Mouse (Mus musculus) E14TG2a.4 (cell line): ENCODE results near the gene Ush1g.

Experiments
- H3K27me3 ChIP-seq: 2 replicates; pipeline ENCODE4 v1.6.1; 2014; ENCODE audit warnings: low read length, control low read depth; ENCODE audit not compliant: insufficient read depth
- H3K36me3 ChIP-seq: 2 replicates; pipeline ENCODE4 v1.6.1; 2014; ENCODE audit warnings: low read length, control low read depth; ENCODE audit not compliant: insufficient read depth
- H3K4me1 ChIP-seq: replicated peaks from 2 replicates; pipeline ENCODE4 v1.6.1; 2014; ENCODE audit warnings: low read depth, low read length, control low read depth
- H3K4me3 ChIP-seq: replicated peaks from 2 replicates; pipeline ENCODE4 v1.5.1; 2014; ENCODE audit warnings: mild to moderate bottlenecking, low read length
- H3K9me3 ChIP-seq: 2 replicates; pipeline ENCODE4 v1.6.1; 2014; ENCODE audit warnings: low read length, control low read depth
- CTCF ChIP-seq: conservative IDR thresholded peaks from 2 replicates; pipeline ENCODE4 v1.5.1; 2014; ENCODE audit warnings: low read length
- NANOG ChIP-seq: IDR thresholded peaks from 2 replicates; pipeline ENCODE4 v1.6.1; 2014; ENCODE audit warnings: borderline replicate concordance, low read length, mixed read lengths
- POU5F1 ChIP-seq: IDR thresholded peaks from 2 replicates; pipeline ENCODE4 v1.6.1; 2014; ENCODE audit warnings: low read length, borderline replicate concordance

Ush1g gene

GRCm38 (mm10) chr11:115341246-115341645, 19.4 kb upstream of the Ush1g start:
- no peaks in the 10 kb centered on the region for H3K9me3 ChIP-seq
- no peak for TF ChIP-seq NANOG
- TF ChIP-seq CTCF = no peak
- no peak for TF ChIP-seq POU5F1
- H3K36me3 ChIP-seq = no peaks in the 10 kb centered on the region
- no peak overlapping the region for H3K4me3 ChIP-seq
- peaks cover 19% of the 10 kb centered on the region for H3K4me1 ChIP-seq
- peaks cover 81% of the 10 kb centered on the region for H3K27me3 ChIP-seq

- TF ChIP-seq NANOG (no peak), CTCF (no peak), POU5F1 (no peak)
- Histone ChIP-seq H3K9me3 (no peaks in the 10 kb centered on the region), H3K36me3 (no peaks in the 10 kb centered on the region), H3K27me3 (peaks cover 84% of the 10 kb centered on the region), H3K4me3 (no peak overlapping the region), H3K4me1 (peaks cover 19% of the 10 kb centered on the region)
These were observed 16.0 kb upstream of the Ush1g start for GRCm38 (mm10) chr11:115337826-115338225.

- Histone ChIP-seq H3K36me3 (no peaks in the 10 kb centered on the region), H3K9me3 (no peaks in the 10 kb centered on the region), H3K27me3 (peaks cover 84% of the 10 kb centered on the region), H3K4me1 (peaks cover 19% of the 10 kb centered on the region), H3K4me3 (no peak overlapping the region)
- TF ChIP-seq NANOG (no peak), CTCF (no peak), POU5F1 (no peak)
These were observed 15.5 kb upstream of the Ush1g start for GRCm38 (mm10) chr11:115337350-115337749.

- TF ChIP-seq CTCF (no peak), NANOG (no peak), POU5F1 (no peak)
- H3K4me3 ChIP-seq = no peak overlapping the region
- H3K36me3 ChIP-seq = no peaks in the 10 kb centered on the region
- H3K27me3 ChIP-seq = peaks cover 92% of the 10 kb centered on the region
- H3K9me3 ChIP-seq = no peaks in the 10 kb centered on the region
- peaks cover 19% of the 10 kb centered on the region for H3K4me1 ChIP-seq
These were observed 14.3 kb upstream of the Ush1g start for GRCm38 (mm10) chr11:115336115-115336514.

GRCm38 (mm10) chr11:115335223-115335622, 13.4 kb upstream of the Ush1g start:
- no peak overlapping the region for H3K4me3 ChIP-seq
- H3K4me1 ChIP-seq = peaks cover 19% of the 10 kb centered on the region
- no peaks in the 10 kb centered on the region for H3K9me3 ChIP-seq
- no peak for TF ChIP-seq NANOG
- no peak for TF ChIP-seq CTCF
- no peak for TF ChIP-seq POU5F1
- H3K36me3 ChIP-seq = no peaks in the 10 kb centered on the region
- H3K27me3 ChIP-seq = peaks cover 90% of the 10 kb centered on the region

- Histone ChIP-seq H3K36me3 (no peaks in the 10 kb centered on the region), H3K4me1 (peaks cover 19% of the 10 kb centered on the region), H3K4me3 (peak within 1 kb of the TSS; percentile 32; the same call in 1 of the 2 replicates), H3K27me3 (peaks cover 90% of the 10 kb centered on the region), H3K9me3 (no peaks in the 10 kb centered on the region)
- no peak for TF ChIP-seq CTCF
- TF ChIP-seq NANOG = no peak
- TF ChIP-seq POU5F1 = no peak
These were observed 12.7 kb upstream of the Ush1g start, which contains the start of gene Otop3 for GRCm38 (mm10) chr11:115334531-115334930. Otop3 (plus strand) TSS chr11:115334731.

GRCm38 (mm10) chr11:115329339-115329738, 7.5 kb upstream of the Ush1g start:
- Histone ChIP-seq H3K4me1 (peaks cover 20% of the 10 kb centered on the region), H3K36me3 (no peaks in the 10 kb centered on the region), H3K4me3 (no peak overlapping the region), H3K9me3 (no peaks in the 10 kb centered on the region), H3K27me3 (peaks cover 80% of the 10 kb centered on the region)
- TF ChIP-seq CTCF (peak; percentile 68), POU5F1 (no peak)

- Histone ChIP-seq H3K4me1 (peaks cover 38% of the 10 kb centered on the region), H3K27me3 (peaks cover 80% of the 10 kb centered on the region), H3K4me3 (no peak overlapping the region), H3K36me3 (no peaks in the 10 kb centered on the region), H3K9me3 (no peaks in the 10 kb centered on the region)
- TF ChIP-seq POU5F1 = no peak
- no peak for TF ChIP-seq NANOG
- no peak for TF ChIP-seq CTCF
These were observed 4.9 kb upstream of the Ush1g start for GRCm38 (mm10) chr11:115326730-115327129.

GRCm38 (mm10) chr11:115323354-115323753, 1.5 kb upstream of the Ush1g start:
- peaks cover 59% of the 10 kb centered on the region for H3K4me1 ChIP-seq
- H3K9me3 ChIP-seq = no peaks in the 10 kb centered on the region
- no peak for TF ChIP-seq NANOG
- no peak for TF ChIP-seq CTCF
- no peak for TF ChIP-seq POU5F1
- no peaks in the 10 kb centered on the region for H3K36me3 ChIP-seq
- peak overlapping the region; percentile 60 for H3K4me3 ChIP-seq
- H3K27me3 ChIP-seq = peaks cover 82% of the 10 kb centered on the region
